Mouse (Mus musculus) adrenal gland, postnatal 4 days (tissue): ENCODE measurements around the gene Creb3. TPM values are rescaled to one million over a fixed set of nuclear protein-coding genes. Genes with fewer than 3 reads are reported as not detected.
A peak's percentile ranks its signal among the peaks of the same experiment; 100 is the strongest.
"Not testable (repeated sequence)": the region's sequence is repeated elsewhere in the genome, so short reads cannot be mapped to it uniquely, and the experiment has no call there.

Source experiments
- DNase-seq, 2 experiments: peaks; one replicate each; pipeline ENCODE4 v3.0.0; 2021 to 2022; ENCODE audit warnings: low spot score in 2 of 2, mixed read lengths in 2 of 2
- long read RNA-seq, 2 experiments: library from polyadenylated mRNA; stranded (forward); transcript quantifications; one replicate each; pipeline ENCODE4 v2.0.0; 2021
- total RNA-seq, 2 experiments: library from RNA; stranded (reverse); gene quantifications; 2 replicates each; pipeline ENCODE4 v1.2.3; 2021

The Creb3 gene
- total RNA-seq: 100 to 1,000 TPM; 130 to 160 TPM
- long read RNA-seq, experiment 1, transcript Creb3-201 (9 exons, 1,884 nt): major isoform, 152 of 179 reads
- long read RNA-seq, experiment 1, partial matches to known transcripts: 10 of 179 reads
- long read RNA-seq, experiment 1, other reads (novel, unspliced or antisense): 17 of 179 reads
- long read RNA-seq, experiment 2, transcript Creb3-201 (9 exons, 1,884 nt): major isoform, 173 of 206 reads
- long read RNA-seq, experiment 2, partial matches to known transcripts: 8 of 206 reads
- long read RNA-seq, experiment 2, other reads (novel, unspliced or antisense): 22 of 206 reads

DNA sequence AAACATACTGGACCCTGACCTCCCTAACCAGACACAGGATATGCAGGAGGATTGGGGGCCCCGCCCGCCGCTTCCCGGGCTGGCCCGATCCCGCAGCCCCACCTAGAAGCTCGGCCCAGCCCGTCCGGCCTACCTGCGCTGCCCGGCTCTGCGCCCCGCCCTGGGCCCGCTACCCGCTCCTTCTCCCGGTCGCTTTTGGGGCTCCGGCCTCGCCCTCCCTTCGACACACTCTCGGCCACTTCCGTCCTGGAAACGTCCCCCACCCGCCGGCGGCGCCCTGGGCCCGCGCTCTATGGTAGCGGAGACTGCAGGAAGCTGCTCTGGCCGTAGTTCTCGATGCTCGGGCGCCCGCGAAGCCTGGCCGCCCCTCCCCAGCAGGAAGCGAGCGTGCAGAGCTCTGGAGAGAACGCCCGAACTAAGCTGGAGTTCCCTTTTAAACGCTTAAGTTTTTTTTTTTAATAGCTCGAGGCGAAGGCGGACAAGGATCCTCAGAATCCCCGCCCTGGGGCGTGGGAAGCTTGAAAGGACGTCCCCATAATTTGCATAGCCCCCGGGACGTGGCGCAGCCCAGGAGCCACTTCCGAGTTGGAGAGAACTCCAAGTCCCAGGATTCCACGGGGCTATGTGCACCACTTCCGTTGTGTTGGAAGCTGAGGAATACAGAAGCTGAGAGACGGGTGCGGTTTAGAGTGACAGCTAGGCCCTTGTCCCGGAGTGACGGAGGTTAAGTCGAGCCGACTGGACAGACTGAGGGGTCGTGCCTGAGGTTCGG lies at the start of gene Creb3, which contains the start of gene Tln1:
Creb3 (plus strand) TSS at position 336 of the 772 bp plus-strand sequence.
Tln1 (minus strand) TSS at position 695 of the 772 bp plus-strand sequence.
- peak; percentile 83 to 90 for DNase-seq

DNA sequence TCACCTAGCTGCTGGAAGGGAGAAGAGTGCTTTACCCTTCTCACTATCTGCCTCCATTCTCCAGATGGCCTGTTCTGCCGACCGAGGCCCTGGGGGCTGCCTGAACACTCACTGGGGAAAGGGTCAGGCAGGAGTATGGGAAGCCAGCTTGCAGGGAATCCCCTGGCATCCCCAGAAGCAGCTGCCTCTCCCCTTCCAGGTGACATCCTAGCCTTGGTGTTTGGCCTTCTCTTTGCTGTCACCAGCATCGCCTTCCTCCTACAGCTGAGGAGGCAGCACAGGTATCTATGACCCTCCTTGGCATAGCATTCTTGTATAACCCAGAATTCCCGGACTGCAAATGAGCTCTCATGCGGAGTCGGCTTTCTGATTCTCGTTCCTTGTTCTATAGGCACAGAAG lies 49.5 kb upstream of the Creb3 start:
- DNase-seq: no peak

DNA sequence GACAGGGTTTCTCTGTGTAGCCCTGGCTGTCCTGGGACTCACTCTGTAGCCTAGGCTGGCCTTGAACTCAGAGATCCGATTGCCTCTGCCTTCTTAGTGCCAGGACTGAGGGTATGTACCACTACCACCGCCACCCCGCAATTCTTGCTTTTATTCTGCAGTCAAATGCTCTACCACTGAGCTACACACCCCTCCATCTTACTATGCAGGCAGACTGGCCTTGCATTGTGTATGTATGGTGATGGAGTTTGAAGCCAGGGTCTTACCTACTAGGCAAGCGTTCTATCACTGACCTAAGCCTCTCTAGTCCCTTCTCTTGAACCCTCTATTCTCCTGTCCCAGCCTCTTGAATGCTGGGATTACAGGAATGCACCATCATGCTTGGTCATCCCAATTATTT lies 48.8 kb upstream of the Creb3 start:
- DNase-seq: no peak

DNA sequence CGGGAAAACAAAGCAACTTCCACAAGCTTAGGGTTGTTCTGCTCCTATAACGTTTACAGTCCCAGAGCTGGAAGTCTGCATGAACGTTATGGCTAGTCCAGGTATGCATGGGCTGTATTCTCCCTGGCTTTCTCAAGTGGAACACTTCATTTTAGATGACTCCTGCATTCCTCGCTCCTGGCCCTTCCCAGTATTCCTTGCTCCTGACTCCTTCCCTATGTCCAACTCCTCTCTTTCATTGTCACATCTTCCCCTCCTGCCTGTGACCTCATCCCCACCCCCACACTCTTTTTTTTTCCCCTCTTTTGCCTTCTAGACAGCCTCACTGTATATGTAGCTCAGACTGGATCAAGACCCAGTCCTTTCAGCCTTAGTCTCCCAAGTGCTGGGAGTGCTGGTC lies 48.3 kb upstream of the Creb3 start:
- DNase-seq: no peak

DNA sequence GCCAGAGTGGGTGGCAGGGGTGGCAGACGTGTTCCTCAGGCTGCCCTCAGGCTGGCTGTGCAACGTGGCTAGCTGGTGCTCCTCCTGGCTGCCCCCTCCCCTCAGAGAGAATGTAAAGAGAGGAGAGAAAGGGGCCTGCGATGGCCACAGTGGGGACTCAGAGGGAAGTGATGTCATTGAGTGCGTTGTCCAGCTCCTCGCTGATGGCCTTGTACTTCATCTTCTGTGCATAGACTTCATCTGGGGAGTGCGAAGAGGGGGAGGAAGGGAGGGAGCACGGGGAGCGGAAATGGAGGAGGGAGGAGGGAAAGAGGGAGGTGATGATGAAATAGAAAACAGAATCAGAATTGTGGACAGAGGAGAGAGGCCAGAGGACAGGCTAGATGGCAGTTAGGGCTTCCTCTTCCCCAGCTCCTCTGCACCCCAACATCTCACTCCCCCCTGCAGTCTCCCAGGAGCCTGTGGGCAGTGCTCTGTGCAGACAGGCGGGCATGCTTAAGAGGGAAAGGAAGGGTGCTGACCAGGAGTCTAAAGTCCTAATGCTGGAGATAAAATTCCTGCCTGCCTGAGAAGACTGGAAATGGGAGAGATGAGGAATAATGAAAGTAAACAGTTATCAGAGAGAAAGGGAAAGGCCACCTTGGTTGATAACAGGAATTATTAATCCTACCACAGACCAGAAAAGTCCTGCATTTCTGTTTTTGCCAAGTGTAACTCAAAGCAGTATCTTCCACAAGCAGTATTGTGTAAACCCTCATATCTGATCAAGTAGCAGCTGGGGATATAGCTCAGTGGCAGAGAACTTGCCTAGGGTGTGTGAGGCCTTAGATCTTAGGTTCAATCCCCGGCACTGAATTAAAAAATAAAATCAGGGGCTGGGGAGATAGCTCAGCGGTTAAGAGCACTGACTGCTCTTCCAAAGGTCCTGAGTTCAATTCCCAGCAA lies 46.1 kb upstream of the Creb3 start:
- no peak for DNase-seq

DNA sequence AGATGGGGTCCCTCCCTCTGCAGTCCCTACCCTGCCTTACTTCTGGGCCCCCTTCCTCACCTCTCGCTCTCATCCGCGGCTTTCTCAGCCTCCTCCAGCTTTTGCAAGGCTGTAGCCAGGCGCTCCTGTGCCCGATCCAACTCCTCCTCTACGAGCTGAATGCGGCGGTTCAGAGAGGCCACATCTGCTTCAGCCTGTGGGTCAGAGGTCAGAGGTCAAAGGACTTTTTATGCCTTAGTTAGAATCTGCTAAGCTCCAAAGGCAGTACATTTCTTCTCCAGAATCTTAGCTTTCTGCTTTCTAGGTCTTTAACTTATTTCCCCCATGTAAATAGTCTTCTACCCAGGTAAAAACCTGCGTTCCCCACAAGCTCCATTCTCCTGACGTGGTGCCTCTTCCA lies 42.6 kb upstream of the Creb3 start:
- no peak for DNase-seq

DNA sequence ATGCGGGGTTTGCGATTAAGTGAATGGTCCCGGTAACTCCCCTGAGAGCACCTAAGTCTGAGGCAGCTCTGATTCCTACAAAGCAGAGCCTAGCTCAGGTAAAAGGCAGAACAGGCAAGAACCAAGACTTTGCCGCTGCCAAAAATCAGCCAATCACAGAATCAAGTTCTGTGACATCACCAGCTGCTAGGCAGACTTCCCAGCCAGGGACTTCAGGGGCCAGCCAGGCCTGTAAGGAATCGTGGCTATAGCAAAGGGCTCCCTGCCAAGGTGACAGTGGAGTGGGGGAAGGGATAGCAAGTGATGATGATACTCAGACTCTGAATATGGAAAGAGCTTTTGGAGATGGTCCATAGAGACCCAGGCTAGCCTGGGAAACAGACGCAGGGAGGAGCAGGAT lies 42.2 kb upstream of the Creb3 start:
- peak; percentile 74 to 75 for DNase-seq

DNA sequence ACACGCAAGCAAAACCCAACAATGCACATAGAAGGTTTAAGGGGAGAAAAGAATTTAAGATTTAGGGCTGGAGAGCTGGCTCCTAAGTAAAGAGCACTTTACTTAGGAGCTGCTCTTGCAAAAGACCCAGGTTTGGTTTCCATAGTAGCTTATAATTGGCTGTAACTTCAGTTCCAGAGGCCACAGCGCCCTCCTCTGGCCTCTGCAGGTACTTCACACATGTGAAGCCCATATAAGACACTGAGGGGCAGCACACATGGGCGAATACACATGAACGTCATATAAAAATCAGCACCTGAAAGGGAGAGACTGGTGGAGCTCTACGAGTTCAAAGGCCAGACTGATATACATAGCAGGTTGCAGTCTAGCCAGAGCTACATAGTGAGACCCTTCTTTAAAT lies 34.3 kb upstream of the Creb3 start:
- DNase-seq: no peak

DNA sequence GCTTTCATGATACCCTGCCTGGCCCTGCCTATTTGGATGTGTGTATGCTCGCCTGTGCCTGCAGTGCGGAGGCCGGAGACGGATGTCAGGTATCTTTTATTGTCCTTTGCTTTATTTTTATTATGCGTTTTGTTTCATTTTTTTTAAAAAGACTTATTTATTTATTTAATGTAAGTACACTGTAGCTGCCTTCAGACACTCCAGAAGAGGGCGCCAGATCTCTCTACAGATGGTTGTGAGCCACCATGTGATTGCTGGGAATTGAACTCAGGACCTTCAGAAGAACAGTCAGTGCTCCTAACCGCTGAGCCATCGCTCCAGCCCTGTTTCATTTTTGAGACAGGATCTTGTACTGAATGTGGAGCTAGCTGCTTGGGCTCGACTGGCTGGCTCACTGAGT lies 33.6 kb upstream of the Creb3 start:
- no peak for DNase-seq

DNA sequence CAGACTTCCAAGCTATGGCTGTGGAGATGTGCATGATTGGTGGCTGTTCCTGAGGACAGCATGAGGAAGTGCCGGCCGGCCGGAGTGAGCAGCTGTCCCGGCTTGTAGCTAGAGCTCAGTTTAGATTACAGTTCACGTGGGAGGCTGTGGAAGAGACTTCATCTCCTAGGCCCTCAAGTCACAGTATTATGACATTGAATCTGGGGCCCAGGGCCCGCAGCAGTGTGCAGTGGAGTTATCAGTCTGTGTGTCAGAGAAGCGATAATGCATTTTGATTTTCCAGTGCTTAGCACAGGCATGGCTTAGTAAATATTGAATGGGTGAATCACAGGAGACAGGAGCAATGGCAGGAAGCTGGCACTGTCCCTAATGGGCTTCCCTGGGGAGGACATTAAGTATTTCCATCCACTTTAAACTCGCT lies 32.0 kb upstream of the Creb3 start:
- DNase-seq: no peak

DNA sequence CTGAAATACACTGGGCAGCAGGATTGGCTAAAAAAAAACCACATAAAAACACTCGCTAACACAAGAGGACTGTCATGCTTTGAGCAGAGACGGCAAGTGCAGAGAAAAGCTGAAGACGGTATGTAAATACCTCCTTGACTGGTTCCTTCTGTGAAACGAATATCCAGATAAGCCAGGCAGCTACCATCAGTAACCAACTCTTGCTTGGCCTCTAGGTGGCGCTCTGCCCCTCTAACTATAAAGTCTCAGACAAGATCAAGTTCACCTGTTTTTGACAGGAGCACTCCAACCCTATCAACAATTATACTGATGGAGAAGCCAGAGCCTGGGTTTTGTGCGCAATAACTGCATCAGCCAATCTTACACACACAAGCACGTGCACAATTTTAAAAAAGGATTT lies 31.6 kb upstream of the Creb3 start:
- DNase-seq: peak in 1 of 2 experiments; percentile 71

DNA sequence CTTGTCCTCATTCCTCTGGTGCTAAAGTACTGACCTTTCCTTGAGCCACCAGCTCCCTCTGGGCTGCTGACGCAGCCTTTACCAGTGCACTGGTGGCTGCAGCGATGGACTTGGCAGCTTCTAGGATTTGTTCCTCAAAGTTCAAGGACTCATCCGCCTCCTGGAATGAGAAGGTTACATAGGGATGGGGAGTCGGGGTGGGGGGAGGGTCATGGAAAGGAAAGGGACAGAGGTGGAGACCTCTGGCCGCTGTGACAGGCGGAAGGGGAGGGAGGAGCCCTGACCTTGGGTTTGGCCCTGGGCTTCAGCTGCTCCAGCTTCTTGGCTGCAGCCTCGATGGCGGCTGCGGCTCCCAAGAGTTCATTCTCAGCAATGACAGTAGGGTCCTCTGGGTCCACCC lies 28.9 kb upstream of the Creb3 start:
- DNase-seq: no peak

DNA sequence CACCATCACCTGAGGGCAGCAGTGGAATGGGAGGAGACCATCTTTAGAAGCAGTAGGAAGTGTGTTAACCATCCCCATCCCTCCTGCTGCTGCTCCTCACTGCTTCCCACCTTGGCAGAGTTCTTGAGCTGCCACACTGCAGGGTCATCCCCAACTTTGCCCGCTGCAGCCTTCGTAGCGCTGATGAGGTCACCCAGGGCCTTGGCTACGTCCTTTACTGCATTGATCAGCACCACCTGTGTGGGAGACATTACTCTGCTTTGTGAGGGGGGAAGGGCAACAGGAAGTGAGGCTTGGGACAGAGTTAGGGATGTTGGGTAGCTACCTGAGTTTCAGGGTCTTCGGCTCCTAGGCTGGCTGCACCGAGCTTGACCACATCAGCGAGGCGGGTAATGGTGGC lies 26.5 kb upstream of the Creb3 start:
- no peak for DNase-seq

DNA sequence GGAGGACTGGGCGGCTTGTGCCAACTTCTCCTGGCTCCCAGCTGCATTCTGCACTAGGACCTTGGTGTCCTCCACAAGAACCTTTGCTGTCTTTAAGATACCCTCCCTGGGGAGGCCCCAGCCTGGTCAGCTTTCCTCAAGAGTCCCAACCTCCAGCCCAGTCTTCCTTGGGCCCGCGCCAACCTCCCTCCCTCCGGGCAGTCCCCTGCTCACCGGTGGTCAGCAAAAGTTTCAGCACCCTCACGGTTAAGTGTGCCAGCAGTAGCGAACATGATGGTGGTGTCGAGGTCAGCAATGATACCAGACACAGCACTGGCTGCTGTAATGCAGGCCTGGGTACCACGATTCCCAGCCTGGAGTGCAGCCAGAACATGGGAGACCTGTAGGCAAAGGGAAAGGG lies 26.1 kb upstream of the Creb3 start:
- DNase-seq: no peak

DNA sequence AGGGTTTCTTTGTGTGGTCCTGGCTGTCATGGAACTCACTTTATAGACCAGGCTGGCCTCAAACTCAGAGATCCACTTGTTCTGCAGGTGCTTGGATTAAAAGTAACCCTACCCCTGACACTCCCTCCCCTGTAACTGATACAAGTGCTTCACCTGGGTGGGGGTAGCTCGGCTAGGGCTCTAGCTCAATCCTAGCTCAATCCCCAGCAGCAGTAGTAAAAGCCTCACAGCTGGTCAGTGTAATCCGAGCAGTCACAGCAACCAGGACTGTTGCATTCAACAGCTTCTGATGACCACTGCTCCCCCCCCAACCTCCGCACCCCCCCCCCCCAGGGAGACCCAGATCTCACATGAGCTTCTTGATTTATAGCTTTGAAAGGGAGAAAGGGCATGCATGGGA lies 20.1 kb upstream of the Creb3 start:
- DNase-seq: no peak

DNA sequence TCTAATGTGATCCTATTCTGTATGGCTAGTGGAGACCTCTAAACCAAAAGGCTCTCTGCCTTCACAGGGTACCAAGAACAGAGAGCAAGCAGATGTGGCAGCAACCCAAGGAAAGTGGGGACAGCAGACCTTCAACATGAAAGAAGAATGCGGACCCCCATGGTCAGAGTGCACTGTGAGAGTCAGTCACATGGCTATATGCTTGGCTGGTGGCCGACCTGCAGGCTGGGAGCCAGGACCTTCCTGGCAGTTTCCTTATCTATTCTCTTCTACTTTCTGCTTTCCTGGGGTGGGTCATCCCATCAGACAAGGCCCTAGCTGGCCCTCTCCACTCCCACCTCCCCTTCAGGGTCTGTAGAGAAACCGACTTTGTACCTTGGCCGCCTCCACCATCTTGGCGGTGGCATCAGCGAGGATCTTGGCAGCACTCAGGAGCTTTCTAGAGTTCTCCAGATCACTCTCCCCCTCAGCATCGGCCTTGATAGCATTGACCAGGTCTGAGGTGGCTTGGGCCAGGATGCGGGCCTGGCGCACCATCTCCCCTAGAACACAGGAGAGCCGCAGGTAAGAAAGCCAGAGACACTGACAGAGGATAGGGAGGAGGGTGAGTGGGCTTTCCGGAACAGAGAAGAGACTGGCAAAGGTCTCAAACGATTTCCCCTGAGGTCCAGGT lies 15.6 kb upstream of the Creb3 start:
- no peak for DNase-seq

DNA sequence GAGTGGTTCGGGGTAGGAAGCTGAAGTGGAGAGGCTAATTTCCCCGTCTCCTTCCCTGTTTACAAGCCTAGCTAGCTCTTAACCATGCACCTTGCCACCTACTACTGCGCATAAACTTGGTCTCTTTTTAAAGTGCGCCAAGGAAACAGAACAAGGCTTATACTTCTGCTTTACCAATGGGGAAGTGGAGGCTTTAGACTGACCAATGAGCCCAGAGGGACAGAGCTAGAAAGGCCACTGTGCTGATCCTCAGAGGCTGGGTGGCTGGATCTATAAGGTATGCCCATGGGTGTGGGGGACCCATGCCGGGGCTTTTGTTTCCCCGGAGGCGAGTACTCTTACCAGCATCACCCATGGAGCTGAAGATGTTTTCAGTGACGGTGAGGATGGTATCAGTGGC lies 15.0 kb upstream of the Creb3 start:
- DNase-seq: no peak

DNA sequence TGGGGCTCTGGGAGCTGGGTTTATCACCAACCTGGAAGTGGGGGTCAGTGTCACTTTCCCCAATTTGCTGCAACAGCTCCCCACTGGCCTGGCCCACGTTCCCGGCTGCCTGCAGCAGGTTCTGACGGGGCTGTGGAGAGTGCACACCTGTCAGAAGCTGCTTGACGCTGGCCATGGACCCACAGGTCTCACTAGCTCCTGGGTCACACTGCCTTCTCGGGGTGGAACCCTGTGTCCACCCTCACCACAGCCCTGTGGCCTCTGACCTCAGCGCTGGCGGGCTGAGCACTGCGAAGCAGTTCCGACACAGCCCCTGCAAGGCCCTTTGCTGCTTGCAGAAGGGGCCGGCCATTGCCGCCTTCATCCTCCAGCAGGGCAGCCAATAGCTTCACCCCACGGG lies 13.1 kb upstream of the Creb3 start:
- DNase-seq: no peak

DNA sequence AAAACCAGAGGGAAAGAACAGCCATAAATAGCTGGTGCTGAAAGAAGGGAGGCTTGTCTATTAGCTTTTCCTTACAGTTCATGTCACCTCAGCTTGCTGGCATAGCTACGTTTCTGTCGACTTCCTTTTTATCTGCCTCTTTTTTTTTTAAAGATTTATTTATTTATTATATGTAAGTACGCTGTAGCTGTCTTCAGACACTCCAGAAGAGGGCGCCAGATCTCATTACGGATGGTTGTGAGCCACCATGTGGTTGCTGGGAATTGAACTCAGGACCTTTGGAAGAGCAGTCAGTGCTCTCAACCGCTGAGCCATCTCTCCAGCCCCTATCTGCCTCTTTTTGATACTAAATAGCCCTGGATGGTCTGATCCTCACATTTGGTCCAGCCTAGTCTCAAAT lies 10.3 kb upstream of the Creb3 start:
- not testable (repeated sequence) for DNase-seq

DNA sequence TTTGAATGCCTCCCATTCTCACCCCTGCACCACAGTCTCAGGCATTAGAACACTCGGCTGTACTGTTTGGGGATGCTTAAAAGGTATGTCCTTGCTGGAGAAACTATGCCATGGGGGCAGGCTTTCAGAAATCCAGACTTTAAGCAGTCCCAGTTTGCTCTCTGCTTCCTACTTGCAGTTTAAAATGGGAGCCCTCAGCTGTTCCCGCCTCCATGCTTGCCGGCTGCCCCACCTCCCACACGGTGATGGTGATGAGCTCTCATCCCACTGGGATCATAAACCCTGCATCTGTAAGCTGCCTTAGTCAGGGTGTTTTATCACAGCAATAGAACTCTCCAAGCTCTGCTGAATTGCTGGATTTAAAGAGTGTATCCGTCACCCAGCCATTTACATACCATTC lies 9.7 kb upstream of the Creb3 start:
- DNase-seq: no peak

DNA sequence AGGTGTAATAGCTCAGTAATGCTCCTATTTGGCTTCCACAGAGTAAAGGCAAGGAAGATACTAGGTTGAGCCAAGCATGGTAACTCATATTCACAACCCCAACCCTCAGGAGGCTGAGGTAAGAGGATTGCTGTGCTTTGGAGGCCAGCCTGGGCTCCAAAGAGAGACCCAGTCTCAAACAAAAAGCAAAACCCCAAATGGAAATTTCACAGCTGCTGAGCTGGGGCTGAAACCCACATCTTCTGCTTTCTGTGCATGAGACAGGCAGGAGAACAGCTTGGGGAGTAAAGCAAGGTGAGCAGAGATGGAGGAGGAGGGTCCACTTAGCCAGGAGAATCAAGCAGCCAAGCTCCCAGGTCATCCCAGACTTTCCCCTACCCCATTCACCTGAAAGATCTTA lies 8.2 kb upstream of the Creb3 start:
- no peak for DNase-seq
